Mouse (Mus musculus): ENCODE measurements around the gene Baiap2l2. TPM values are rescaled to one million over a fixed set of nuclear protein-coding genes. Genes with fewer than 3 reads are reported as not detected.

Baiap2l2 gene
- total RNA-seq (2021): 1 to 10 TPM; 5.9 to 6.4 TPM
- long read RNA-seq, experiment 1, partial matches to known transcripts: 2 of 4 reads
- long read RNA-seq, experiment 1, other reads (novel, unspliced or antisense): 2 of 4 reads
- long read RNA-seq, experiment 2, partial matches to known transcripts: 0 of 1 reads
- long read RNA-seq, experiment 2, other reads (novel, unspliced or antisense): 1 of 1 reads

GRCm38 (mm10) chr15:79285399-79285798 lies at the start of gene Baiap2l2:
Gene Baiap2l2, minus strand, starts transcription at chr15:79285537.
- Histone ChIP-seq H3K4me3 (no peak within 1 kb of the TSS), H3K27ac (no peak within 1 kb of the TSS)
- intact Hi-C loops (cut with DNase I): no loop called here
- DNase-seq (ENCODE audit: extremely low spot score in 1 of 2, low spot score in 2 of 2): no peak
- TF ChIP-seq CTCF (IDR thresholded peaks at IDR 0.05): no peak

DNA sequence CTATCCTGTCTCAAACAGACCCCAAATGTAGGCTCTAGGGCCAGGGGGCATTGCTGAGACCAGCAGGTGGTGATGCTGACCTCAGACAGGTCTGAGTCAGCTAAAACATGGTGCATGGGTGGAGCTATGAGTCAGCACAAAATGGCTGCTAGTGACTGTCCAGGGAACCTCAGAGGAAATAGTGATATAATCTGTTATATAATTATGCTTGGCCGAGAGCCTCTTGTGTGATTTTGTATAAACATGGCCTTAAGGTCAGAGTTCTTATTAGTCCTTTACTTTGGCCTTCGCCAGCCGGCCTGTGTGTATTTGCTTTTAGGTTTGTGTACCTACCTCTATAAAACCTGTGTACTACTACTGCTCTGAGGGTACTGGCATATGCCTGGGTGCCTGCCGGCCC lies 48.1 kb upstream of the Baiap2l2 start:
- Histone ChIP-seq H3K4me3 (no peak overlapping the region), H3K27ac (no peak overlapping the region)
- intact Hi-C loops (cut with DNase I): no loop called here
- TF ChIP-seq CTCF (IDR thresholded peaks at IDR 0.05): no peak
- no peak for DNase-seq (ENCODE audit: extremely low spot score in 1 of 2, low spot score in 2 of 2)

GRCm38 (mm10) chr15:79330521-79330920 lies 45.2 kb upstream of the Baiap2l2 start:
- Histone ChIP-seq H3K4me3 (no peak overlapping the region), H3K27ac (no peak overlapping the region)
- intact Hi-C loops (cut with DNase I): no loop called here
- no peak for DNase-seq (ENCODE audit: extremely low spot score in 1 of 2, low spot score in 2 of 2)
- no peak for TF ChIP-seq CTCF (IDR thresholded peaks at IDR 0.05)

- Histone ChIP-seq H3K27ac (no peak overlapping the region), H3K4me3 (no peak overlapping the region)
- no peak for TF ChIP-seq CTCF (IDR thresholded peaks at IDR 0.05)
- intact Hi-C loops (cut with DNase I): loop anchor here (2.0 to 5.0 kb wide), 2 partner anchors 73 to 217 kb away; partner anchors contain the start of genes Ddx17 and Tmem184b
- DNase-seq (ENCODE audit: extremely low spot score in 1 of 2, low spot score in 2 of 2): no peak
Measured at GRCm38 (mm10) chr15:79329979-79330363, 44.6 kb upstream of the Baiap2l2 start.

- H3K4me3 ChIP-seq: no peak overlapping the region
- no peak overlapping the region for H3K27ac ChIP-seq
- intact Hi-C loops (cut with DNase I): loop anchor here (2.0 to 5.0 kb wide), 2 partner anchors 73 to 218 kb away; partner anchors contain the start of genes Ddx17 and Tmem184b
- DNase-seq (ENCODE audit: extremely low spot score in 1 of 2, low spot score in 2 of 2): no peak
- peak; percentile 14 for TF ChIP-seq CTCF (IDR thresholded peaks at IDR 0.05)
Measured at GRCm38 (mm10) chr15:79329346-79329978, 44.1 kb upstream of the Baiap2l2 start.

DNA sequence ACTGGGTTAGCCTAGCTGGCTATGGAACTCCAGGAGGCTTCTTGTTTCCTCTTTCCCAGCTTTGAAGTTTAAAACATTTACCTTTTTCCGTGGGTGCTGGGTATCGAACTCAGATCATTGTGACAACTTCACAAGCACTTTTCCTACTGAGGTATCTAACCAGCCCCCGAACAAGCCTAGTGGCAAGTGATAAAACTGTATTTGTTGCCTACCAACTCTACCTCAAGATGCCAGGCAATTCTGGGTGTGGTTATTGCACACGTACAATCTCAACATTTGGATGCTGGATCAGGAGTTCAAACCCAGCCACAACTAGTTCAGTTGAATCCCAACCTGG lies 43.6 kb upstream of the Baiap2l2 start:
- DNase-seq (ENCODE audit: extremely low spot score in 1 of 2, low spot score in 2 of 2): no peak
- Histone ChIP-seq H3K4me3 (no peak overlapping the region), H3K27ac (no peak overlapping the region)
- intact Hi-C loops (cut with DNase I): loop anchor here (2.0 to 5.0 kb wide), 2 partner anchors 74 to 218 kb away; partner anchors contain the start of genes Ddx17 and Tmem184b
- TF ChIP-seq CTCF (IDR thresholded peaks at IDR 0.05): no peak

DNA sequence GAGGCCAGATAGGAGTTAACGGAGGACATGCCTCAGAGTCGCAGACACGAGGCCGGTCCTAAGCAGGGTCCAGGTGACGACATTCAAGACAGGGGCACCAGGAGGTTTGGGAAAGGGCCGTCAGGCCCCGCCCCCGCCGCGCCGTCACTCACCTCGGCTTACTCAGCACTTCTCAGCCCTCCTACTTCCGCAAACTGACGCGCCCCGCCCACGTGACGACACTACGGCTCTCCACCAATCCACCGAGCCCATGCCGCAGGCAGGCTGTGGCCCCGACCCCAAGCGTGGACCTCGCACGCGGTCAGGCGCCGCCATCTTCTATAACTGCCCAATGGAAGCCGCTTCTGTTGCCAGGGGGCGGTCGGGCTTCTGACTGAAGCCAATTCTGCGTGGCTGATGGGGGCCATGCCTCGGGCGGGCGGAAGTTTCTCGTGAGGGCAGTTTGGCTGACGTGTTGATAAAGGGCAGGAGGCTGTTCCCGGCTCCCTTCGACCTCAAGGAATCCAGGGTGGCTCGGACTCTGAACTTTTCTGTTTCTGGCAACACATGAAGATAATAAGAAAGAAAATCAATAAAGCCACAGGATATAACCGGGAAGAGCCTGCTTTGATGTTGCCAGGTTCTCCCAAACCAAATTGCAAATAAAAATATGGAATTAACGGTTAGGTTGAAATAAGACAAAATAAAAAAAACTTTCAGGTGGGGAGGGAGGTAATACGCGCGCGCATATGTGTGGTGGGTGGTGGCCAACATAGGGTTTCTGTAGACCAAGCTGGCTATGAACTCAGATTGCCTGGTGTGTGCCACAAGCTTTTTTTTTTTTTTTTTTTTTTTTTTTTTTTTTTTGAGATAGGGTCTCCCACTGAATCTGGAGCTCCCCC lies 43.0 kb upstream of the Baiap2l2 start, which contains the start of gene Pla2g6:
Gene Pla2g6, minus strand, starts transcription at position 333 of the 881 bp plus-strand sequence.
- peak within 1 kb of the TSS; percentile 92 for H3K27ac ChIP-seq
- no peak; the same call in 1 of the 2 replicates for TF ChIP-seq CTCF (IDR thresholded peaks at IDR 0.05)
- H3K4me3 ChIP-seq: peak within 1 kb of the TSS; percentile 81
- DNase-seq (ENCODE audit: extremely low spot score in 1 of 2, low spot score in 2 of 2): peak; percentile 98
- intact Hi-C loops (cut with DNase I): loop anchor here (2.0 to 5.0 kb wide), 2 partner anchors 75 to 219 kb away; partner anchors contain the start of genes Ddx17 and Tmem184b

DNA sequence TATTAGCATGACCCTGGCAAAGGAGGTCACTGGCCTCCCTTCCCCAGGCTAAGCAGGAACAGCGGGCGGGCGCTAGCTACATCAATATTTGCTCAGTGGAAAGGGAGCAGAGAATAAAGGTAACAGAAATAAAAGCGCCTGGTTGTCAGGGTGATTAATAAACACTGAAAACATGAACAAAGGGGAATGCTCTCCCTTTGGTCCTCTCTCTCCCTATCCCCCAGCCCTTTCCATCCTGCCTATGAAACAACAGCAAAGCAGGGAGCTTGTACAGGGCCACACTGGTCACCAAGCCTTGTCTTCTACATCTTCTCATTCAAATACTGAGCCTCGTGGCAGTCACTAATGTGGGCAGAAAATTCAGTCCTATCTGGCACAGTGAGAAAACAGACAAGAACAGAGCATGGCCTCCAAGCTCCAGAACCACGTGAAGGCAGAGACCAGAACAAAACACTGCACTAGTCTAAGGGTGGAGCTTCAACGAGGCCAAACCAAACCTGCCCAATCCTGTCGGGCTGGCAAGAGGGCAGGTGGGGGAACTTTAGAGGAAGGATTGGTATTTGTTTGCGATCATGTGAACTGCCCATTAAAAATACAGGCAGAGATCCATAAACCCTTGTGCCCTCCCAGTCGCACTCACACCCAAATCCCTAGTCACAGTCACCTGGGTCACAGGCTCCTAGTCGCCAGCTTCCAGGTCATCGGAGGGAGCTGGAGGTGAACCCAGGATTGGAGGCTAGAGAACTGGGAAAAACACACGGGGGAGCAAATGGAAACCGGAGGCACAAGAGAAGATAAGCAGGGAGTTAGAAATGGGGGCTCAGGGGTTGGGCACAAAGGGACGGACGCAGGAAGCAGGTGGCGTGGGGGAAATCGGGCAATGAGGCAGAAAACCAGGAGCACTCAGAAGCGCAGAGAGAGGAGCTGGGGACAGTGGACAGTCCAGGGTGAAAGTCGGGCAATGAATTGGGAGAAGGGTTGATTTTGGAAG lies 41.9 kb upstream of the Baiap2l2 start:
- no peak for TF ChIP-seq CTCF (IDR thresholded peaks at IDR 0.05)
- Histone ChIP-seq H3K4me3 (peak overlapping the region; percentile 81), H3K27ac (peak overlapping the region; percentile 92)
- intact Hi-C loops (cut with DNase I): loop anchor here (5.0 kb wide), 1 partner anchor 220 kb away; the partner anchor contains the start of gene Ddx17
- DNase-seq (ENCODE audit: extremely low spot score in 1 of 2, low spot score in 2 of 2): peak in 1 of 2 experiments; percentile 29

DNA sequence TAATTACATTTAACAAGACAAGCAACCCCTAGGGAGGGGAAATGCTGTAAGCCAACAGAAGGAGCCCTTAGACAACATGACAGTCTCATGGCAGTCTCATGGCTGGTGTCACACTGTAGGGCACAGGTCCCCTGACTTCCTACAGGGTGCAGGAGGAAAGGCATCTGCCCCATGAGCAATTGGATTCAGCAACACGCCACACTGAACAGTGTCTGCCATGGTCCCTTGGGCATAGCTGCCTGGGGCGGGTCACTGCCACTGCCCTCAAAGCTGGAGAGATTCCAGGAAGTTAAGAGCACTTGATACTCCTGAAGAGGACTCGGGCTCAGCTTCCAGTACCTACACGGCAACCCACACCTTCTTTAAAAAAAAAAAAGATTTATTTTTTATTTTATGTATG lies 40.9 kb upstream of the Baiap2l2 start:
- Histone ChIP-seq H3K27ac (no peak overlapping the region), H3K4me3 (no peak overlapping the region)
- no peak for DNase-seq (ENCODE audit: extremely low spot score in 1 of 2, low spot score in 2 of 2)
- no peak for TF ChIP-seq CTCF (IDR thresholded peaks at IDR 0.05)
- intact Hi-C loops (cut with DNase I): loop anchor here (5.0 kb wide), 1 partner anchor 221 kb away; the partner anchor contains the start of gene Ddx17

- DNase-seq (ENCODE audit: extremely low spot score in 1 of 2, low spot score in 2 of 2): no peak
- TF ChIP-seq CTCF (IDR thresholded peaks at IDR 0.05): no peak
- no peak overlapping the region for H3K4me3 ChIP-seq
- no peak overlapping the region for H3K27ac ChIP-seq
- intact Hi-C loops (cut with DNase I): loop anchor here (5.0 kb wide), 1 partner anchor 222 kb away; the partner anchor contains the start of gene Ddx17
Measured at GRCm38 (mm10) chr15:79325742-79326141, 40.4 kb upstream of the Baiap2l2 start.

Data from left cerebral cortex, adult 2 months (tissue).